Mouse (Mus musculus): Measurements from ENCODE around the gene Ism2.

DNA sequence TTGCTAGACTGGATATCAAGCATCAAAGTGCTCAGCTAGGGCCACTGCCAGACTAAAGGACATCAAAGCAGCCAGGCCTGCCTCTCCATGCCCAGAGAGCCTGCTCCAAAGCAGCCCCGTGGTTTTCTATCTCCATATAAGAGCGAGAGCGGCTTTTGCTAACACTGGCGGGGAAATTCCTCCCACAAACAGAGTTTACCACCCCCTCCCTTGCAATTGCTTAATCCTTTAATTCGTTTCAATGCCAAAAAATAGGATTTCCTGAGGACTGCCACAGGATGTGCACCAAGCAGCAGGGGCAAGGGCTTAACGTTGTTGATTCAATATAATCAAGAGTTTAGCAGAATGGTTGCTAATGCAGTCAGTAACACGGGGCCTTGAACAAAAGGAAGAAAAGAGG is 28.1 kb upstream of the Ism2 start:
- TF ChIP-seq CTCF (IDR thresholded peaks at IDR 0.05; ENCODE audit: low read depth), result no peak
- no peak for TF ChIP-seq EP300 (IDR thresholded peaks at IDR 0.05; ENCODE audit: low read depth)

Data from liver, embryonic 14.5 days (tissue).